Mouse (Mus musculus) cortical plate, adult 2 months (tissue): ENCODE results near the gene Smim20. TPM values are rescaled to one million over a fixed set of nuclear protein-coding genes. Genes with fewer than 3 reads are reported as not detected.
A peak's percentile ranks its signal among the peaks of the same experiment; 100 is the strongest.

Experiments
- H3K27ac ChIP-seq: fragments of 200-500 bp; 2 replicates; pipeline ENCODE4 v1.5.1; 2012; ENCODE audit warnings: low read length, control low read depth, inconsistent platforms; ENCODE audit not compliant: insufficient read depth
- H3K4me1 ChIP-seq: fragments of 200-500 bp; 2 replicates; pipeline ENCODE4 v1.6.1; 2011; ENCODE audit warnings: low read length; ENCODE audit not compliant: control insufficient read depth, insufficient read depth
- H3K4me3 ChIP-seq: fragments of 200-500 bp; 2 replicates; pipeline ENCODE4 v1.5.1; 2011; ENCODE audit warnings: mild to moderate bottlenecking, low read length, control low read depth; ENCODE audit not compliant: insufficient read depth
- CTCF ChIP-seq: fragments of 200-500 bp; IDR thresholded peaks from 2 replicates; pipeline ENCODE4 v1.5.1; 2011; ENCODE audit warnings: mild to moderate bottlenecking, control low read depth, low read length; ENCODE audit not compliant: insufficient read depth; ENCODE audit errors: extremely low read depth
- POLR2A ChIP-seq: fragments of 200-500 bp; IDR thresholded peaks from 2 replicates; pipeline ENCODE4 v1.6.1; 2011; ENCODE audit warnings: mild to moderate bottlenecking, low read length, control low read depth; ENCODE audit not compliant: insufficient read depth; ENCODE audit errors: extremely low read depth
- polyA plus RNA-seq: library from polyadenylated mRNA; depleted of rRNA; stranded (reverse); fragments of >200 nt; gene quantifications from 2 replicates; pipeline ENCODE4 v1.2.3, GENCODE M21; 2012; rRNA removed

Gene Smim20
- polyA plus RNA-seq, 1 experiment, result 82.2 TPM

DNA sequence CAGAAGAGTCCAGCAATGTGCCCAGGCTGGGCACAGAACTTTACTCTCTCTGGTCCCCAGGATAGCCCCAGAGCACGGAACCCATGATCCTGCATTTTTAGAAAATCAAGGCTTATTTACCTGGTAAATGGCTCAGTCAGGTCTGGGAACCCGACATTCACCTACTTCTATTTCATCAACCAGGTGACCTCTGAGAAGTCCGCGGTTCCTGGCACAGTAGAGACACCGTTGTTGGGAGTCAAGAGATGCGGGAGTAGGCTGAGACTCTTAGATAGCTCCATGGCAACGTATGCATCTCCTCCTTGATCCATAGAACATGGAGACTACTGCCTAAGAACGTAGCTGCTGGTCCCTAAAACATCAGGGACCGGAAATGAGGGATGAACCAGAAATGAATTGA lies 55.0 kb downstream of the Smim20 start:
- no peaks in the 10 kb centered on the region for H3K4me1 ChIP-seq
- TF ChIP-seq POLR2A (no peak), CTCF (no peak)
- H3K27ac ChIP-seq, result no peak overlapping the region
- no peak overlapping the region for H3K4me3 ChIP-seq

DNA sequence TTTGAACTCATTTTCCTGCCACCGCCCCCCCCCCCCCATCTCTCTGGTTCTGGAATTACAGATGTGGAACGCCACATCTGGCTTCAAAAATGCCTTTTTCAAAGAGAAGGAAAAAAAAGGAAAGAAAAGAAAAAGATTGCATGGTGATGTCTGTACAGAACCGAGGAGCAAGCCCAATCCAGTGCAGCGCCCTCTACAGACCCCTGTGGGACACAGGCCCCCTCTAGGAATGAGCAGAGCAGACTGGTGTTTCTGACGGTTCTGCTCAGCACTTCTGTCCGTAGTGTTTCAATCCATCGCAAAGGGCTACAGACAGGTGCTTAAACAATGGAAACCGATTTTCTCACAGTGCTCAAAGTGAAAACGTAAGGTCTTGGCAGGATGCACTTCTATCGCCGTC lies 55.6 kb downstream of the Smim20 start:
- no peak overlapping the region for H3K4me3 ChIP-seq
- no peaks in the 10 kb centered on the region for H3K4me1 ChIP-seq
- TF ChIP-seq CTCF, result no peak
- TF ChIP-seq POLR2A, result no peak
- no peak overlapping the region for H3K27ac ChIP-seq

DNA sequence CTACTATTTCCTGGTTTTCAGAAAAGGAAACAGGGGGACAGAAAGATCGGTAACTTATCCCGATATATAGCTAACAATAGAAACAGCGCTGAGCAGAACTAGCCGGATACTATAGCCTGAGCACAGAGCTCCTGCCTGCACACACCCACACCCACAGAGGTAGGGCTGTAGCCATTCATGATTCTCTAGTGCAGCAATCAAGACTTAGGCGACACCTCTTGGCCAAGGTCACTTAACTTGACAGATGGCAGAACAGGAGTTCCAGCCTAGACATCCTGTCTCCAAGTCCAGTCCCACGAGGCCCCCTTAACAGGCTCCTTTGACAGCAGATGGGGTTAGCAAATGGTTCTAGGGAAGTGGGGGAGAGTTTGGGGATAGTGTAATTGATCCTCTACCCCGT lies 56.2 kb downstream of the Smim20 start:
- H3K4me1 ChIP-seq, result no peaks in the 10 kb centered on the region
- H3K27ac ChIP-seq, result no peak overlapping the region
- TF ChIP-seq CTCF (no peak), POLR2A (no peak)
- no peak overlapping the region for H3K4me3 ChIP-seq

DNA sequence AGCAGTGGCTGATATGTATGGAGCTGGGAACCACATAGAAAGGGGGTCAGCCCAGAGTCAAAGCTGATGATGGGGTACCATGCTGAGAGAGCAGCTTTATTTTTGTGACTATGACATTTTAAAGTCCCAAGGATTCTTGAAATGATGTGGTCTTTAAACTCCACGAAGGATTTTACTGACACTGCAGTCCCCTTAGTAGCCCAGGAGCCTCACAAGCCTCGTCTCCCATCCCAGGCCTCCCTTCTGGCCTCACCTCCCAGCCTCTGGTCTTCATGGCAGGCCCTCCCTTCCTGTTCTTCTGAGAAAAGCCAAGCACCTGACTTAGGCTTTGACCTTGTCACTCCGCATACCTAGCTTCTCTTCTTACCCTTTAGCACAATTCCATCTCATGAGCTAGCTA lies 57.4 kb downstream of the Smim20 start:
- no peak for TF ChIP-seq POLR2A
- no peak overlapping the region for H3K4me3 ChIP-seq
- H3K4me1 ChIP-seq, result no peaks in the 10 kb centered on the region
- H3K27ac ChIP-seq, result no peak overlapping the region

DNA sequence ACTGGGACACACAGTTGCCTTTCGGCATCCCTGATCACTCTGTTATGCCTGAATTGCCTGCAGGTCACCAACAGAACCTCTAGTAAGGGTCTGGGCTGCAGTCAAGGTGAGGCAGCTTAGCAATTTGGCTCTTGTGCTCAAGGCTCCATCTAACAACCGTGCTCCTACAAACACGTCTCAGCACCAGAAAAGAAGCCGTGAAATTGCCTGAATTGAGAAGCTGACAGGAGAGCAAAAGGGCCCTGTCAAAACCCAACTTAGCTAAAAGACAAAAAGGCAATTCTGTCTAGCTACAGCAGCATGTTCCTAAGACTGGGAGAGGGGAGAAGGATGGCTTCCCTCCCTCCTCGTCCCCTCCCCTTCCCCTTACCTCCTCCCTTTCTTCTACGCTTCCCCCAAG lies 57.9 kb downstream of the Smim20 start:
- H3K27ac ChIP-seq, result no peak overlapping the region
- TF ChIP-seq POLR2A, result no peak
- TF ChIP-seq CTCF, result no peak
- H3K4me3 ChIP-seq, result no peak overlapping the region
- no peaks in the 10 kb centered on the region for H3K4me1 ChIP-seq

DNA sequence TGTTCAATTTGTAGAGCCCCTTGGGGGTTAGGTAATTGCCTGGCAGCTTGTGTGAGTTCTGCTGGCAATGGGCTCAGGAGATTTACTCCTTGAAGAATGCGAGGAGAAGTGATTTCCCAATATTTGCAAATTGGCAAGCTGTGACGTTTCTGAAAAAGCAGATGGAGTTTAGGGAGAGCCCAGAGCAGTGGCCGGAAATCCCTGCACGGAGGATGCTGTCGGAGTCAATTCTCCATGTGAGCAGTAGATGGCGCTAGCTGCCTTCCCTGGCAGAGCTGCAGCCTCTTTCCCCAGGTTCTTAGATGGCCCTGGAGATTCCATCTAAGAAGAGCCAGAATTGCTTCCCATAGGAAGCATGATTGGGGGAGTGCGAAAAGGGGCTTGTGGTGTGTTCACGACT lies 59.1 kb downstream of the Smim20 start:
- Histone ChIP-seq H3K27ac (no peak overlapping the region), H3K4me1 (no peaks in the 10 kb centered on the region)
- TF ChIP-seq POLR2A (no peak), CTCF (peak; percentile 95)

GRCm38 (mm10) chr5:53326491-53326890 lies 59.6 kb downstream of the Smim20 start:
- Histone ChIP-seq H3K4me3 (no peak overlapping the region), H3K4me1 (no peaks in the 10 kb centered on the region), H3K27ac (no peak overlapping the region)
- TF ChIP-seq CTCF, result no peak
- no peak for TF ChIP-seq POLR2A

More for the DNA sequence above, 59.1 kb downstream of the Smim20 start:
- H3K4me3 ChIP-seq, result no peak overlapping the region

Other genes with a start within 250 kb of the Smim20 start
- gene Slc34a2, start 229.0 kb upstream of the Smim20 start, polyA plus RNA-seq, result 0.02 TPM in 1 of 2 replicates, not detected in the other
- gene Sel1l3, start 53.2 kb upstream of the Smim20 start, polyA plus RNA-seq, result 47.7 and 53.1 TPM in 2 replicates
- 22.1 and 22.3 TPM in 2 replicates for gene Rbpj, start 199.1 kb downstream of the Smim20 start, polyA plus RNA-seq